8 mouse cellular contexts compared by ENCODE assay signal in the genomic region with DNA sequence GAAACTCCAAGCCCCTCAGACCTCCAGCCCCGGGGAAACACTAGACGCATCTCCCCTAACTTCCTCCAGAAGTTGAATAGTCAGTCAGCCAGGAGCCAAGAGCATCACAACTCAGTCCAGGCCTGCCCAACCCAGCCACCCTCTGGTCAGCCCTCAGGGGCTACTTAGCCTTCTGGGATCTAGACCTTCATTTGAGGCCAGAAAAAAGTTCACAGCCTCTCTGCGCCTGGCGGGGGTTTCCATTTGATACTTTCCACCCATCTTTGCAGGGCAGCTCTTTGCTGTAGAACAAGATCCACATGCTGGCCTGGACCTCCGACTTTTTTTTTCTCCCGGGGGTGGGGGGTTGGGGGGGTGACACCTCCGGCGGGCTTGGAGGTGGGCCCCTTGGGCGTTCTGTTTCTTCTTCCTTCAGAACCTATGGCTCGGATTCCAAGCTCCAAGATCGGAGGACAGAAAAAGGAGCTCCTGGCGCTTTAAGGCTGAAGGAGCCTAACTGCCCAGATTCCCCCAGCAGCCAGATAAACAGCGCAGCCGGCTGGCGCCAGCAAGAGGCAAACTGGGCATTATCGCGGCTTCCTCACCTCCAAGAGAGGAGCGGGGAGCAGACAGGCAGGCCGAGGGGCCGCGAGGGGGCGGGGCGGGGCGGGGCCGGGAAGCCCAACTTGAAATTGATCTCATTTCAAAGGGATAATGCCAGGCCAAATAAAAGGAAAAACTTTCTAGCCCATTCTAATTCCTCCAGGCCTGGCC. TPM values are rescaled to one million over a fixed set of nuclear protein-coding genes. Genes with fewer than 3 reads are reported as not detected.
A peak's percentile ranks its signal among the peaks of the same experiment; 100 is the strongest.
DNase-seq lines count a peak whose midpoint lies in the region; ATAC-seq lines count a peak whose summit lies in the region.

No protein-coding gene starts in this region.

- H3K4me3 ChIP-seq in brown adipose tissue, adult 24 weeks (ENCODE audit: insufficient read depth, low read depth, low read length), result peak overlapping the region; percentile 83
- H3K4me3 ChIP-seq in intestine, embryonic 14.5 days (ENCODE audit: low read depth, low read length), result peak overlapping the region; percentile 71
- H3K4me3 ChIP-seq in liver, embryonic 15.5 days (replicated peaks), result peak overlapping the region; percentile 62
- peak overlapping the region; percentile 66 for H3K4me3 ChIP-seq in neural tube, embryonic 13.5 days

- H3K4me2 ChIP-seq in intestine, embryonic 14.5 days (ENCODE audit: low read length), result peak overlapping the region; percentile 92
- H3K4me2 ChIP-seq in liver, embryonic 15.5 days, result peak overlapping the region; percentile 97
- peak overlapping the region; percentile 83 for H3K4me2 ChIP-seq in neural tube, embryonic 13.5 days

- H3K9me3 ChIP-seq in intestine, embryonic 14.5 days (ENCODE audit: control insufficient read depth, low read length), result 0 out of 2 replicates have a peak, but pooled peaks cover 2% of the 10 kb centered on the region
- no peaks in the 10 kb centered on the region for H3K9me3 ChIP-seq in liver, embryonic 15.5 days (replicated peaks)
- H3K9me3 ChIP-seq in neural tube, embryonic 13.5 days, result no peaks in the 10 kb centered on the region

- ATAC-seq in intestine, embryonic 14.5 days (replicated peaks; ENCODE audit: low FRiP score, low TSS enrichment, low read depth), result no peak
- 0 out of 2 replicates have a peak, but pooled peaks have one; percentile 21 for ATAC-seq in liver, embryonic 15.5 days (ENCODE audit: insufficient read depth)
- ATAC-seq in neural tube, embryonic 13.5 days (ENCODE audit: low read depth), result no peak

- H3K36me3 ChIP-seq in intestine, embryonic 14.5 days (ENCODE audit: control insufficient read depth, insufficient read depth, low read length), result peaks cover 21% of the 10 kb centered on the region
- H3K36me3 ChIP-seq in liver, embryonic 15.5 days (replicated peaks), result peaks cover 3% of the 10 kb centered on the region
- peaks cover 7% of the 10 kb centered on the region; the same call in 1 of the 2 replicates for H3K36me3 ChIP-seq in neural tube, embryonic 13.5 days

- H3K27ac ChIP-seq in brown adipose tissue, adult 24 weeks (replicated peaks; ENCODE audit: low read depth, low read length), result no peak overlapping the region
- peak overlapping the region; percentile 96 for H3K27ac ChIP-seq in intestine, embryonic 14.5 days (ENCODE audit: low read depth)
- peak overlapping the region; percentile 86 for H3K27ac ChIP-seq in liver, embryonic 15.5 days (replicated peaks)
- H3K27ac ChIP-seq in neural tube, embryonic 13.5 days (replicated peaks), result peak overlapping the region; percentile 52

- H3K27me3 ChIP-seq in intestine, embryonic 14.5 days (replicated peaks; ENCODE audit: control insufficient read depth, insufficient read depth, low read length), result no peaks in the 10 kb centered on the region
- H3K27me3 ChIP-seq in liver, embryonic 15.5 days, result peaks cover 56% of the 10 kb centered on the region
- peaks cover 22% of the 10 kb centered on the region for H3K27me3 ChIP-seq in neural tube, embryonic 13.5 days

- H3K4me1 ChIP-seq in brown adipose tissue, adult 24 weeks (ENCODE audit: control insufficient read depth, insufficient read depth, insufficient read length, low read length), result peaks cover 15% of the 10 kb centered on the region
- H3K4me1 ChIP-seq in intestine, embryonic 14.5 days (replicated peaks; ENCODE audit: control insufficient read depth, insufficient read depth, low read length), result peaks cover 44% of the 10 kb centered on the region
- peaks cover 75% of the 10 kb centered on the region for H3K4me1 ChIP-seq in liver, embryonic 15.5 days (replicated peaks)
- H3K4me1 ChIP-seq in neural tube, embryonic 13.5 days (replicated peaks), result peaks cover 72% of the 10 kb centered on the region

- intact Hi-C loops in gastrocnemius, postnatal 14 days (cut with DNase I; ENCODE audit: low total_unique reads), result no loop called here

- DNase-seq in MEL-GATA-1-ER (ENCODE audit: extremely low read depth, low read depth), result peak; percentile 69
- peak; percentile 52 for DNase-seq in gastrocnemius, postnatal 14 days
- peak; percentile 82 for DNase-seq in intestine, embryonic 14.5 days (ENCODE audit: low spot score)
- no peak for DNase-seq in thymus, postnatal 25 days
- no peak for DNase-seq in T-cell, adult 2 months (ENCODE audit: low spot score)

- 3% methylated on average over 25 of the region's 25 CpGs for WGBS in intestine, embryonic 14.5 days
- 3% methylated on average over 25 of the region's 25 CpGs for WGBS in liver, embryonic 15.5 days (ENCODE audit: insufficient replicate concordance)
- 4% methylated on average over 25 of the region's 25 CpGs for WGBS in neural tube, embryonic 13.5 days

- H3K9ac ChIP-seq in intestine, embryonic 14.5 days (ENCODE audit: low read length), result peak overlapping the region; percentile 95
- H3K9ac ChIP-seq in liver, embryonic 15.5 days, result peak overlapping the region; percentile 55
- peak overlapping the region; percentile 86 for H3K9ac ChIP-seq in neural tube, embryonic 13.5 days

RNA-seq across cellular contexts. Expression of a gene that starts 5.0 kb away (rescaled TPM):
- 5.3 and 14.8 TPM in 2 replicates for polyA plus RNA-seq in brown adipose tissue, adult 24 weeks (2012; ENCODE audit: insufficient read depth, insufficient read length, missing spikeins)
- total RNA-seq in gastrocnemius, postnatal 14 days (2021), result 1 to 10 TPM; 1.9 to 2.9 TPM
- polyA plus RNA-seq in intestine, embryonic 14.5 days (2014; fragmentation: Nextera tagmentation; extraction: Ambion mirVana), result 8.5 and 9.3 TPM in 2 replicates
- polyA plus RNA-seq in liver, embryonic 15.5 days (2015; fragmentation: Nextera tagmentation; extraction: Ambion mirVana), result 2.3 and 2.9 TPM in 2 replicates
- polyA plus RNA-seq in neural tube, embryonic 13.5 days (2015; fragmentation: Nextera tagmentation; extraction: Ambion mirVana), result 3.8 and 4.1 TPM in 2 replicates

Comparison
In these comparisons a context has a peak if more than half of its experiments do, and no peak if none do; other contexts are left out.
1. DNase-seq: peak in MEL-GATA-1-ER (single experiment), gastrocnemius, postnatal 14 days (single experiment) and intestine, embryonic 14.5 days (single experiment); none in thymus, postnatal 25 days (single experiment) and T-cell, adult 2 months (single experiment).
2. Peak in every context shown above with its lines, with median percentiles within 50 percentile points of each other: H3K4me3 ChIP-seq, H3K4me2 ChIP-seq and H3K9ac ChIP-seq.